Mouse (Mus musculus): ENCODE data around the gene Lrp8. TPM values are rescaled to one million over a fixed set of nuclear protein-coding genes. Genes with fewer than 3 reads are reported as not detected.
A peak's percentile ranks its signal among the peaks of the same experiment; 100 is the strongest.

Gene Lrp8
- total and polyA plus RNA-seq, 2 experiments from 2014 or later: 35.2 to 78.5 TPM

- H3K36me3 ChIP-seq (ENCODE audit: insufficient read depth, low read length): no peaks in the 10 kb centered on the region
- H3K9me3 ChIP-seq (ENCODE audit: low read length): no peaks in the 10 kb centered on the region
- 56% methylated on average over 4 of the region's 4 CpGs for WGBS
- no peak for TF ChIP-seq CTCF (IDR thresholded peaks at IDR 0.05)
- no peak overlapping the region for H3K4me3 ChIP-seq (ENCODE audit: low read depth, low read length)
- no peak overlapping the region for H3K4me2 ChIP-seq (ENCODE audit: low read depth, low read length, poor library complexity, severe bottlenecking)
- DNase-seq (ENCODE audit: low spot score) (no peak), ATAC-seq (ENCODE audit: low FRiP score) (no peak)
- H3K27me3 ChIP-seq (ENCODE audit: insufficient read depth, low read length): no peaks in the 10 kb centered on the region
- no peak overlapping the region; the same call in 1 of the 2 replicates for H3K9ac ChIP-seq (replicated peaks; ENCODE audit: low read length, poor library complexity, severe bottlenecking)
- H3K4me1 ChIP-seq (ENCODE audit: insufficient read depth, low read length): no peaks in the 10 kb centered on the region
- no peak overlapping the region for H3K27ac ChIP-seq (ENCODE audit: low read depth, low read length)
These were observed 119.9 kb downstream of the Lrp8 start for GRCm38 (mm10) chr4:107921952-107922351.

GRCm38 (mm10) chr4:107923145-107923802, 121.2 kb downstream of the Lrp8 start, which contains the start of gene Cpt2:
Cpt2 (minus strand) TSS chr4:107923610.
- peak; percentile 47 for TF ChIP-seq CTCF (IDR thresholded peaks at IDR 0.05)
- Histone ChIP-seq H3K9ac (replicated peaks; ENCODE audit: low read length, poor library complexity, severe bottlenecking) (peak within 1 kb of the TSS; percentile 70), H3K4me3 (ENCODE audit: low read depth, low read length) (peak within 1 kb of the TSS; percentile 65), H3K9me3 (ENCODE audit: low read length) (no peaks in the 10 kb centered on the region), H3K27me3 (ENCODE audit: insufficient read depth, low read length) (no peaks in the 10 kb centered on the region), H3K4me2 (ENCODE audit: low read depth, low read length, poor library complexity, severe bottlenecking) (peak within 1 kb of the TSS; percentile 65), H3K27ac (ENCODE audit: low read depth, low read length) (0 out of 2 replicates have a peak within 1 kb of the TSS, but pooled peaks have one; percentile 57), H3K36me3 (ENCODE audit: insufficient read depth, low read length) (no peaks in the 10 kb centered on the region), H3K4me1 (ENCODE audit: insufficient read depth, low read length) (no peaks in the 10 kb centered on the region)
- 1% methylated on average over 38 of the region's 38 CpGs for WGBS
- ATAC-seq (ENCODE audit: low FRiP score) (peak; percentile 88), DNase-seq (ENCODE audit: low spot score) (peak; percentile 92)

- peak; percentile 58; the same call in 1 of the 2 replicates for ATAC-seq (ENCODE audit: low FRiP score)
- H3K27me3 ChIP-seq (ENCODE audit: insufficient read depth, low read length): no peaks in the 10 kb centered on the region
- 0 out of 2 replicates have a peak overlapping the region, but pooled peaks have one; percentile 70 for H3K9ac ChIP-seq (replicated peaks; ENCODE audit: low read length, poor library complexity, severe bottlenecking)
These were observed 121.7 kb downstream of the Lrp8 start for GRCm38 (mm10) chr4:107923803-107924194.

More at GRCm38 (mm10) chr4:107923803-107924194, 121.7 kb downstream of the Lrp8 start:
- DNase-seq (ENCODE audit: low spot score): no peak
- Histone ChIP-seq H3K4me1 (ENCODE audit: insufficient read depth, low read length) (no peaks in the 10 kb centered on the region), H3K4me2 (ENCODE audit: low read depth, low read length, poor library complexity, severe bottlenecking) (peak overlapping the region; percentile 65), H3K36me3 (ENCODE audit: insufficient read depth, low read length) (no peaks in the 10 kb centered on the region), H3K9me3 (ENCODE audit: low read length) (no peaks in the 10 kb centered on the region), H3K4me3 (ENCODE audit: low read depth, low read length) (peak overlapping the region; percentile 65), H3K27ac (ENCODE audit: low read depth, low read length) (no peak overlapping the region)
- 42% methylated on average over 7 of the region's 7 CpGs for WGBS
- TF ChIP-seq CTCF (IDR thresholded peaks at IDR 0.05): no peak

Other genes starting within 250 kb of the Lrp8 start
- gene Dmrtb1, start 118.0 kb upstream of the Lrp8 start, total RNA-seq (2014; rRNA removed): 13.1 and 27.1 TPM in 2 replicates
- gene Dmrtb1, start 118.0 kb upstream of the Lrp8 start, polyA plus RNA-seq (2015; fragmentation: Nextera tagmentation; extraction: Ambion mirVana): 36.8 and 37.2 TPM in 2 replicates
- 44.5 and 45.3 TPM in 2 replicates for gene Magoh, start 77.5 kb downstream of the Lrp8 start, total RNA-seq (2014; rRNA removed)
- gene Magoh, start 77.5 kb downstream of the Lrp8 start, polyA plus RNA-seq (2015; fragmentation: Nextera tagmentation; extraction: Ambion mirVana): 117 and 124 TPM in 2 replicates
- 40.5 and 55.5 TPM in 2 replicates for gene 0610037L13Rik, start 87.6 kb downstream of the Lrp8 start, total RNA-seq (2014; rRNA removed)
- 94.7 and 103 TPM in 2 replicates for gene 0610037L13Rik, start 87.6 kb downstream of the Lrp8 start, polyA plus RNA-seq (2015; fragmentation: Nextera tagmentation; extraction: Ambion mirVana)
- 9.3 and 12.3 TPM in 2 replicates for gene Cpt2, start 121.3 kb downstream of the Lrp8 start, total RNA-seq (2014; rRNA removed)
- 10.2 and 12.1 TPM in 2 replicates for gene Cpt2, start 121.3 kb downstream of the Lrp8 start, polyA plus RNA-seq (2015; fragmentation: Nextera tagmentation; extraction: Ambion mirVana)
- gene Slc1a7, start 166.1 kb downstream of the Lrp8 start, total RNA-seq (2014; rRNA removed): not detected in 2 replicates
- 0.10 and 0.16 TPM in 2 replicates for gene Slc1a7, start 166.1 kb downstream of the Lrp8 start, polyA plus RNA-seq (2015; fragmentation: Nextera tagmentation; extraction: Ambion mirVana)

Measured in midbrain, postnatal 0 days (tissue).